Mouse (Mus musculus): ENCODE results near the gene Vps41.

DNA sequence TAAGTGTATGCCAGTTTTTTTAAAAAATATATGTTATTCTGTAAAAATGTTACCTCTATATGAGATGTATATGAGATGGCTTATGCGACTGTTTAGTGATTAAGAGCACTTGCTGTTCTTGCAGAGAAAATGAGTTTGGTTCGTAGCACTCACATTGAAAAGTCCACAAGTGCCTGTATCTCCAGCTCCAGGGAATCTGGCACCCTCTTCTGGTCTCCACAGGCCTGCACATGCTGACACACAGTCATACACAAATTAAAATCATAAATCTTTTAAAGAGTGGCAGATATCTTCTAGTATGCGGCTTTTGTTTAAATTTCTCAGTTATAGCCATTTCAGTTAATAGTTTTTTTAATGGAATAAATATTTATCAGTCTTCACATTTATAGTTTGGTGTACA lies 40.9 kb downstream of the Vps41 start:
- no peak for TF ChIP-seq POLR2A (IDR thresholded peaks at IDR 0.05; ENCODE audit: control insufficient read depth, low read depth, low read length)
- TF ChIP-seq CTCF (IDR thresholded peaks at IDR 0.05; ENCODE audit: control insufficient read depth, insufficient read depth, insufficient replicate concordance, low read depth, low read length): no peak
